Mouse (Mus musculus): Measurements from ENCODE around the gene Gpx1. TPM values are rescaled to one million over a fixed set of nuclear protein-coding genes. Genes with fewer than 3 reads are reported as not detected.

The Gpx1 gene
- total RNA-seq, 2 experiments from 2014 or later = 424 to 480 TPM

- peak; percentile 52 for DNase-seq
Observed at GRCm38 (mm10) chr9:108339886-108340257, 1.2 kb downstream of the Gpx1 start.

- DNase-seq = peak; percentile 45
Observed at GRCm38 (mm10) chr9:108340258-108341138, 1.8 kb downstream of the Gpx1 start.

- DNase-seq = no peak
Observed at GRCm38 (mm10) chr9:108341139-108341475, 2.4 kb downstream of the Gpx1 start.

- DNase-seq = peak; percentile 39
Observed at GRCm38 (mm10) chr9:108341801-108342200, 3.1 kb downstream of the Gpx1 start.

GRCm38 (mm10) chr9:108342301-108342831 lies 3.7 kb downstream of the Gpx1 start:
- DNase-seq = peak; percentile 32

GRCm38 (mm10) chr9:108343331-108343730 lies 4.6 kb downstream of the Gpx1 start:
- peak; percentile 25 for DNase-seq

GRCm38 (mm10) chr9:108343835-108344234 lies 5.1 kb downstream of the Gpx1 start:
- no peak for DNase-seq

GRCm38 (mm10) chr9:108344471-108344870 lies 5.8 kb downstream of the Gpx1 start:
- no peak for DNase-seq

- DNase-seq = peak; percentile 21
Observed at GRCm38 (mm10) chr9:108347024-108347423, 8.3 kb downstream of the Gpx1 start.

GRCm38 (mm10) chr9:108347540-108348289 lies 9.0 kb downstream of the Gpx1 start, which contains the start of gene Usp4:
Gene Usp4 (plus strand): TSS chr9:108347853.
- DNase-seq = peak; percentile 93

GRCm38 (mm10) chr9:108348290-108348680 lies 9.6 kb downstream of the Gpx1 start:
- DNase-seq = no peak

GRCm38 (mm10) chr9:108349727-108350126 lies 11.0 kb downstream of the Gpx1 start:
- no peak for DNase-seq

- no peak for DNase-seq
Observed at GRCm38 (mm10) chr9:108378234-108378633, 39.5 kb downstream of the Gpx1 start.

- no peak for DNase-seq
Observed at GRCm38 (mm10) chr9:108378736-108379135, 40.0 kb downstream of the Gpx1 start.

- no peak for DNase-seq
Observed at GRCm38 (mm10) chr9:108379294-108379693, 40.6 kb downstream of the Gpx1 start.

- no peak for DNase-seq
Observed at GRCm38 (mm10) chr9:108381382-108381781, 42.7 kb downstream of the Gpx1 start.

GRCm38 (mm10) chr9:108385006-108385405 lies 46.3 kb downstream of the Gpx1 start:
- DNase-seq = no peak

- no peak for DNase-seq
Observed at GRCm38 (mm10) chr9:108386816-108387215, 48.1 kb downstream of the Gpx1 start.

GRCm38 (mm10) chr9:108388601-108389000 lies 49.9 kb downstream of the Gpx1 start:
- no peak for DNase-seq

GRCm38 (mm10) chr9:108389220-108389619 lies 50.5 kb downstream of the Gpx1 start:
- no peak for DNase-seq
